Mouse (Mus musculus) MEL (cell line): Measurements from ENCODE around the gene Tifab.

Experiments
- CTCF ChIP-seq, 3 experiments: IDR thresholded peaks in 2 of 3; conservative IDR thresholded peaks in 1 of 3; 2 replicates each; pipeline ENCODE4 v1.5.1; 2011 to 2012; ENCODE audit warnings: low read length in 3 of 3, low read depth in 2 of 3, mild to moderate bottlenecking in 2 of 3, improper control_type of control experiment in 1 of 3, inconsistent platforms in 1 of 3, mixed read lengths in 1 of 3, moderate library complexity in 1 of 3; ENCODE audit not compliant: control insufficient read depth in 1 of 3, insufficient read depth in 1 of 3, poor library complexity in 1 of 3, severe bottlenecking in 1 of 3
- EP300 ChIP-seq, 2 experiments: IDR thresholded peaks; 2 replicates each; pipeline ENCODE4 v1.6.1; 2011; ENCODE audit warnings: improper control_type of control experiment in 2 of 2, low read length in 2 of 2, low read depth in 1 of 2, mild to moderate bottlenecking in 1 of 2
- ETS1 ChIP-seq: IDR thresholded peaks from 2 replicates; pipeline ENCODE4 v1.6.1; 2012; ENCODE audit warnings: low read depth, mild to moderate bottlenecking, inconsistent platforms, low read length, improper control_type of control experiment, moderate library complexity
- GABPA ChIP-seq: IDR thresholded peaks from 2 replicates; pipeline ENCODE4 v1.6.1; 2012; ENCODE audit warnings: low read depth, mild to moderate bottlenecking, inconsistent platforms, low read length, improper control_type of control experiment, moderate library complexity
- HCFC1 ChIP-seq: IDR thresholded peaks from 2 replicates; pipeline ENCODE4 v1.6.1; 2012; ENCODE audit warnings: low read depth, mild to moderate bottlenecking, inconsistent platforms, low read length, improper control_type of control experiment, moderate library complexity
- MAFK ChIP-seq: IDR thresholded peaks from 2 replicates; pipeline ENCODE4 v1.6.1; 2011; ENCODE audit warnings: low read depth, mild to moderate bottlenecking, low read length, improper control_type of control experiment, borderline replicate concordance
- MAZ ChIP-seq: IDR thresholded peaks from 2 replicates; pipeline ENCODE4 v1.6.1; 2012; ENCODE audit warnings: low read depth, mild to moderate bottlenecking, inconsistent platforms, low read length, improper control_type of control experiment
- MXI1 ChIP-seq: IDR thresholded peaks from 2 replicates; pipeline ENCODE4 v1.6.1; 2011; ENCODE audit warnings: mild to moderate bottlenecking, low read depth, low read length, improper control_type of control experiment
- POLR2A ChIP-seq, 2 experiments: IDR thresholded peaks; 2 replicates each; pipeline ENCODE4 v1.6.1; 2011 to 2012; ENCODE audit warnings: low read length in 2 of 2, mild to moderate bottlenecking in 2 of 2, control low read depth in 1 of 2, improper control_type of control experiment in 1 of 2, low read depth in 1 of 2, moderate library complexity in 1 of 2; ENCODE audit not compliant: control insufficient read depth in 1 of 2, insufficient read depth in 1 of 2, poor library complexity in 1 of 2
- SMC3 ChIP-seq: IDR thresholded peaks from 2 replicates; pipeline ENCODE4 v1.6.1; 2011; ENCODE audit warnings: low read depth, low read length, improper control_type of control experiment
- ZNF384 ChIP-seq: IDR thresholded peaks from 2 replicates; pipeline ENCODE4 v1.6.1; 2012; ENCODE audit warnings: low read depth, mild to moderate bottlenecking, inconsistent platforms, low read length, improper control_type of control experiment

DNA sequence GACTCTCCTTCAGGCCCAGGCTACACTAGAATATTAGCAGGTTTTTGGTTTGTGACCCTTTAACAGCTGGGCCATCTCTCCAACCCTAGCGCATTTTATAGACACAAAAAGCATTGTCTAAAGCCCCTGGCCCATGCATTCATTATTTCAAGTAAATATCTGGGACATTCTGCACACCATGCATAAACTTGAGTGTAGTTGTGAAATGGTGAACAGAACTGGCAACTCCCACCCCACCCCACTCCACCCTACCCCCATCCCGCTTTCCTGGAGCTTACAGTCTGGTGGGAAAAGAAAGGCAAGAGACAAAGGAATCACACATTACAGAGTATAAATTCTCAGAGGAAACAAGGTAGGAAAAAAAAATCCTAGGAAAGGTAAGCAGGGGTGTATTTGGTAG lies 42.5 kb downstream of the Tifab start, which contains the start of gene H2afy:
- TF ChIP-seq POLR2A (IDR thresholded peaks at IDR 0.05; ENCODE audit: control insufficient read depth in 1 of 2, insufficient read depth in 1 of 2, low read depth in 1 of 2, low read length in 2 of 2, poor library complexity in 1 of 2): no peak
- TF ChIP-seq ZNF384: no peak
- TF ChIP-seq ETS1: no peak
- TF ChIP-seq MAZ: no peak
- TF ChIP-seq EP300 (IDR thresholded peaks at IDR 0.05; ENCODE audit: low read depth in 1 of 2, low read length in 2 of 2): no peak
- no peak for TF ChIP-seq GABPA
- no peak for TF ChIP-seq SMC3
- TF ChIP-seq MXI1: no peak
- no peak for TF ChIP-seq HCFC1
- TF ChIP-seq CTCF (IDR thresholded peaks at IDR 0.05 in 2 of 3, conservative IDR thresholded peaks at IDR 0.05 in 1 of 3; ENCODE audit: control insufficient read depth in 1 of 3, insufficient read depth in 1 of 3, low read depth in 2 of 3, low read length in 3 of 3, poor library complexity in 1 of 3, severe bottlenecking in 1 of 3): no peak
- TF ChIP-seq MAFK: no peak
